Mouse (Mus musculus) limb, embryonic 13.5 days (tissue): ENCODE results near the gene Mrps18c. TPM values are rescaled to one million over a fixed set of nuclear protein-coding genes. Genes with fewer than 3 reads are reported as not detected.

ENCODE experiments used
- ATAC-seq: fragments of 200-750 bp; cut with Nextera tagmentation; 2 replicates; pipeline ENCODE4 v1.8.0; 2017; ENCODE audit warnings: low read depth, moderate number of reproducible peaks, moderate TSS enrichment; ENCODE audit not compliant: low FRiP score
- H3K27ac ChIP-seq: fragments of 300-500 bp; sonication (generic); 2 replicates; pipeline ENCODE4 v1.5.1; 2015; ENCODE audit warnings: inconsistent platforms, mild to moderate bottlenecking, moderate library complexity
- H3K27me3 ChIP-seq: fragments of 300-500 bp; sonication (generic); 2 replicates; pipeline ENCODE4 v1.6.1; 2015; ENCODE audit warnings: mild to moderate bottlenecking, inconsistent platforms
- H3K36me3 ChIP-seq: fragments of 300-500 bp; sonication (generic); 2 replicates; pipeline ENCODE4 v1.6.1; 2015; ENCODE audit warnings: inconsistent platforms, mild to moderate bottlenecking, moderate library complexity
- H3K4me1 ChIP-seq: fragments of 300-500 bp; sonication (generic); 2 replicates; pipeline ENCODE4 v1.6.1; 2015; ENCODE audit warnings: inconsistent platforms
- H3K4me2 ChIP-seq: fragments of 300-500 bp; sonication (generic); replicated peaks from 2 replicates; pipeline ENCODE4 v1.6.1; 2015; ENCODE audit warnings: inconsistent platforms, mild to moderate bottlenecking, moderate library complexity
- H3K4me3 ChIP-seq: fragments of 300-500 bp; sonication (generic); 2 replicates; pipeline ENCODE4 v1.5.1; 2015; ENCODE audit warnings: moderate library complexity, mild to moderate bottlenecking, inconsistent platforms
- H3K9ac ChIP-seq: fragments of 300-500 bp; sonication (generic); 2 replicates; pipeline ENCODE4 v1.6.1; 2015; ENCODE audit warnings: mild to moderate bottlenecking, inconsistent platforms
- H3K9me3 ChIP-seq: fragments of 300-500 bp; sonication (generic); 2 replicates; pipeline ENCODE4 v1.6.1; 2016; ENCODE audit warnings: inconsistent platforms
- WGBS: fragments of 180-500 bp; shearing (Covaris S2); methylation state at CpG from one replicate; pipeline ENCODE4 v1.1.7; 2015; 5-methylcytosine and 5-hydroxymethylcytosine counted together
- polyA plus RNA-seq: library from polyadenylated mRNA; unstranded; fragments of >200 nt; fragmentation: Nextera tagmentation; extraction: Ambion mirVana; gene quantifications from 2 replicates; pipeline ENCODE4 v1.2.1, GENCODE M21; 2015

Mrps18c gene
- polyA plus RNA-seq, 1 experiment from 2014 or later = 178 TPM

DNA sequence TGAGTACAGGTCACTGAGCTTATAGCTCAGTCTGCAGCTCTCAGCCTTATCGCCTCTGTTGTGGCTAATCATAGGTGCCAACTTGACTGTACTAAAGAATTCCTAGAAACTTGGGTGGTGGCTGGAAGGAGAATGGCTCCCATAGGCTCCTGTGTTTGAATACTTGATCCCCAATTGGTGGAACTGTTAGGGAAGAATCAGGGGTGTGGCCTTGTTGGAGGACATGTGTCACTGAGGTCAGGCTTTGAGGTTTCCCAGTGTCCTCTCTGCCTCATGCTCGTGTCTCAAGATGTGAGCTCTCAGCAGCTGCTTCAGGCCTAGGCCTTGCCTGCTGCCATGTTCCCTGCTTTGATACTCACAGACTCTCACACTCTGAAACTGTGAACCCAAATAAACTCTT is 35.4 kb downstream of the Mrps18c start:
- no peak overlapping the region for H3K9ac ChIP-seq
- WGBS = 79% methylated on average over 2 of the region's 2 CpGs

DNA sequence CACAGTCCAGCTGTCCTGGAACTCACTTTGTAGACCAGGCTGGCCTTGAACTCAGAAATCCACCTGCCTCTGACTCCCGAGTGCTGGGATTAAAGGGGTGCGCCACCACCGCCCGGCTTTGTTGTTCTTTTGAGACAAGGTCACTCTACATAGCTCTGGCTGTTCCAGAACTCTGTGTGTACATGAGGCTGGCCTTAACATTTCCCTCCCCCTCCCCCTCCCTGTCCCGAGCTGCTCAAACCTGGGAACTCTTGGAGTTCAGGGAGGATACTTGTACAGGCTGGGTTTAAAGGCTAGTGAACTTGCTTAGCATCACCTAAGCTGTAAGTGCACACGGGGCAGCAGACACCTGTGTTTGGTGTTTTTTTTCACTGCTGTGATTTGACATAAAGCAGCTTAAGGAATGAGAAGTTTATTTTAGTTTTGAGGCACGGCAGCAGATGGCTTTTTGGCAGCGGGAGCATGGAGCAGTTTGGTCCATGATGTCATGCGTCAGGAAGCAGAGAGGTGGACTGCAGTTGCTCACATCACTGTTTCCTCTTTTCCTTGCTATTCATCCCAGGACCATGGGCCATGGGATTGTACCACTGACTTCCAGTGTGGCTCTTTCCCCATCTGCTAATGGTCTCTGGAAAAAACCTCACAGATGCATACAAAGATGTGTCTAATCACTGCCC is 37.6 kb downstream of the Mrps18c start:
- Histone ChIP-seq H3K36me3 (no peaks in the 10 kb centered on the region), H3K9me3 (no peaks in the 10 kb centered on the region), H3K27me3 (no peaks in the 10 kb centered on the region), H3K4me2 (no peak overlapping the region), H3K9ac (no peak overlapping the region), H3K27ac (peak overlapping the region; percentile 1; the same call in 1 of the 2 replicates), H3K4me1 (no peaks in the 10 kb centered on the region), H3K4me3 (no peak overlapping the region)
- WGBS = 58% methylated on average over 9 of the region's 9 CpGs
- ATAC-seq = peak; percentile 44; the same call in 1 of the 2 replicates

More for the DNA sequence above, 35.4 kb downstream of the Mrps18c start:
- Histone ChIP-seq H3K27ac (no peak overlapping the region), H3K9me3 (no peaks in the 10 kb centered on the region), H3K36me3 (no peaks in the 10 kb centered on the region), H3K4me3 (no peak overlapping the region), H3K4me1 (peaks cover 5% of the 10 kb centered on the region; the same call in 1 of the 2 replicates), H3K4me2 (no peak overlapping the region), H3K27me3 (no peaks in the 10 kb centered on the region)
- ATAC-seq = no peak

DNA sequence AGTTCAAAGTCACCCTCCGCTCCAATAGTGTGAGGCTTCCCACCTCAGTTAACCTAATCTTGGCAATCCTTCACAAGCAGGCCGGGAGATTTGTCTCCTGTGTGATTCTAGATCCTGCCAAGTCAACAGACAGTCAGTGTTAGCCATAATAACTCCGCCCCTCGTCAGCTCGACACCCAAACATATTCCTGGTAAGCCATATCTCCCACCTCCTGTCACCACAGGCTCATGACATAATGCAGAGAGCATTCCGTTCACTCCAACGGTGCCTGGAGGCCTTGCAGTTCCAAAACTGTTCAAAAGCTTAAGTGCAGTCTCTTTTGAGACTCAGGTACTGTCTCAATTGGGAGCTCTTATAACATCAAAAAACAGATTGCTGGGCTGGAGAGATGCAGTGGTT is 39.5 kb downstream of the Mrps18c start:
- H3K4me2 ChIP-seq = no peak overlapping the region
- H3K9ac ChIP-seq = no peak overlapping the region
- H3K4me1 ChIP-seq = no peaks in the 10 kb centered on the region
- H3K27me3 ChIP-seq = no peaks in the 10 kb centered on the region
- ATAC-seq = no peak
- peaks cover 11% of the 10 kb centered on the region; the same call in 1 of the 2 replicates for H3K9me3 ChIP-seq
- H3K36me3 ChIP-seq = no peaks in the 10 kb centered on the region
- H3K4me3 ChIP-seq = no peak overlapping the region
- 79% methylated on average over 7 of the region's 7 CpGs for WGBS
- H3K27ac ChIP-seq = no peak overlapping the region

DNA sequence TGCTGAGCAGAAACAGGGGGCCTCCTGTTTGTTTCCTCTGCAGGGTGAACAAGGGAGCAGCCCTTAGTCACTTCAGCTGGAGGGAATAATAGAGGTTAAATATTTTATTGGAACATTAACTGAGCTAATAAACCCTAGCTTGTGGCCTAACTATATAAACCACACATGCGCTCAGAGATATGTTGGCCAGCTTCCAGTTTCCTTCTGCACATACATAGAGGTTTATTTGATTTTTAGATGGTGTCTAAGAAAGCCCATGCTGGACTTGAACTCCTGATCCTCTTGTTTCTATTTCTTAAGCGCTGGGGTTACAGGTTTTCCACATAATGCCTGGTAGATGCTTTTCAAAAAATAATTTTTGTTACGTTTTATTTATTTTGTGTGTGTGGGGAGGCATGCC is 46.1 kb downstream of the Mrps18c start:
- Histone ChIP-seq H3K4me1 (peaks cover 24% of the 10 kb centered on the region), H3K36me3 (no peaks in the 10 kb centered on the region), H3K4me2 (peak overlapping the region; percentile 97), H3K4me3 (peak overlapping the region; percentile 66; the same call in 1 of the 2 replicates), H3K9me3 (peaks cover 11% of the 10 kb centered on the region; the same call in 1 of the 2 replicates), H3K9ac (0 out of 2 replicates have a peak overlapping the region, but pooled peaks have one; percentile 13), H3K27me3 (peaks cover 52% of the 10 kb centered on the region), H3K27ac (no peak overlapping the region)
- WGBS = 41% methylated on average over 3 of the region's 3 CpGs
- ATAC-seq = peak; percentile 35; the same call in 1 of the 2 replicates

DNA sequence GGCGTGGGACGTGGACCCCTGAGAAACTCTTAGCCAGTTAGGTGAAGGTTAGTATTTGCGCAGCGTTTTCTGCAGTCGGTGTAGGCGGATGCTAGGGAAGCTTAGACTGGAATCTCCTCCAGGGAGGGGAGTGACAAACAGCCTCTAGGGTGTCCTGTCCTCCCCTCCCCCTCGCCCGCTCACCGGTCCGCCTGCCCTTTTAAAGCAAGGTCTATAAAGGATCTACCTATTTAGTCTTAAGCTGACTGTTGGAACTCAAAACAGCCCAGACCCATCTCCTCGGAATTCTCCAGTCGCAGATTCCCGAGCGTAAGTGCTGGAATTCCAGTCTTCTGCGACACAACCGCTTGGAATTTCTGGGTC is 47.0 kb downstream of the Mrps18c start, which contains the start of gene Gpat3:
TSS of gene Gpat3 (plus strand) at position 229 of the 363 bp plus-strand sequence.
- Histone ChIP-seq H3K9me3 (peaks cover 11% of the 10 kb centered on the region; the same call in 1 of the 2 replicates), H3K27ac (peak within 1 kb of the TSS; percentile 10; the same call in 1 of the 2 replicates), H3K4me2 (peak within 1 kb of the TSS; percentile 97), H3K9ac (peak within 1 kb of the TSS; percentile 70), H3K36me3 (no peaks in the 10 kb centered on the region), H3K4me1 (peaks cover 24% of the 10 kb centered on the region), H3K27me3 (peaks cover 54% of the 10 kb centered on the region), H3K4me3 (peak within 1 kb of the TSS; percentile 66)
- WGBS = 0% methylated on average over 16 of the region's 16 CpGs
- ATAC-seq = no peak

DNA sequence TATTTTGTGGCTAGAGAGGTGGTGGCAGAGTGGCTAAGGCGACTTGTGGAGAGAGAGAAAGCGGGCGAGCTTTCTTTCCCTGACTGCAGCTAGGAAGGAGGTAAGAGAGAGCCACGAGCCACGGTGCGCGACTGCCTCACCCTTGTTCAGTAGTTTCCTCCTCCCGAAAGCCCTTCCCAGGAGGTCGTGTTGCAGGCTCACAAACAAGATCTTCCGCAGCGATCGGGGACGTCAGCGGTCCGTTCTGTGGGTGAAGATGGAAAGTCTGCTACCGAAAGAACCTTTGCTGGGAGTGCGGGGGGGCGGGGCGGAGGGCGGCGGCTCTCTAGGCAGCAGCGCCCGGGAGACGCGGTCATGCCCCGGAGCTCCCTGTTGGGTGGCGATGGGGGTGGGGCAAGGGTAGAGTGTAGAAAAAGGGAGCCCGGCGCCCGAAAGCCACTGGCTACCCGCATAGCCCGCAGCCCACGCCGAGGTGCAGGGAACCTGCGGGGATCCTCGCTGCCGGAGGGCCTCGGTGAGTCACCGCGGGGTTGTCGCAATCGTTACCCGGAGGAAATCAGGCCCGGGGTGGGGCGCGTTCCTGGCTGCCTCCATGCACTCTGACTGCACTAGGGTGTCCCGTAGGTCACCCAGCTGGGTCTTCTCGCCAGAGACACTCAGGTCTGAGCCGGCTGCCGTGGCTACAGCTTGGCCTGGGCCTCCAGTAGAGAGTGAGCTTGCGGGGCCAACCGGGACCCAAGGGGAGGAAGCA is 47.6 kb downstream of the Mrps18c start:
- Histone ChIP-seq H3K36me3 (no peaks in the 10 kb centered on the region), H3K4me1 (peaks cover 24% of the 10 kb centered on the region), H3K27me3 (peaks cover 54% of the 10 kb centered on the region), H3K9me3 (peaks cover 11% of the 10 kb centered on the region; the same call in 1 of the 2 replicates), H3K4me3 (peak overlapping the region; percentile 66), H3K9ac (peak overlapping the region; percentile 70), H3K27ac (peak overlapping the region; percentile 10; the same call in 1 of the 2 replicates), H3K4me2 (peak overlapping the region; percentile 97)
- under 1% methylated on average over 52 of the region's 52 CpGs for WGBS
- ATAC-seq = peak; percentile 58; the same call in 1 of the 2 replicates

DNA sequence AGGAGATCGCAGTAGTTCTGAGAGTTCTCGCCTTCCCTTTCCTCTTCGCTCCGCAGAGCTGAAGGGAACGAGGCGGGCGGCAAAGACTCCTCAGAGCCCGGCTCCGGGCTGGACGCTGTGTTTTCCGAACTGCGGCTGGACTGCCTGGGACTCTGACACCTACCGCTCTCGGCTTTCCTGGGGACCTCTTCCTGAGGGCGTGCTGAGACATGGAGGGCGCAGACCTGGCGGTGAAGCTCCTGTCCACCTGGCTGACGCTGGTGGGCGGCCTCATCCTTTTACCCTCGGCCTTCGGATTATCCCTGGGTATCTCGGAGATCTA is 48.1 kb downstream of the Mrps18c start:
- Histone ChIP-seq H3K4me1 (peaks cover 24% of the 10 kb centered on the region), H3K27me3 (peaks cover 54% of the 10 kb centered on the region), H3K36me3 (no peaks in the 10 kb centered on the region), H3K27ac (no peak overlapping the region), H3K9me3 (peaks cover 11% of the 10 kb centered on the region; the same call in 1 of the 2 replicates), H3K4me2 (peak overlapping the region; percentile 97), H3K9ac (peak overlapping the region; percentile 70), H3K4me3 (peak overlapping the region; percentile 66)
- ATAC-seq = peak; percentile 49; the same call in 1 of the 2 replicates
- WGBS = under 1% methylated on average over 22 of the region's 22 CpGs

DNA sequence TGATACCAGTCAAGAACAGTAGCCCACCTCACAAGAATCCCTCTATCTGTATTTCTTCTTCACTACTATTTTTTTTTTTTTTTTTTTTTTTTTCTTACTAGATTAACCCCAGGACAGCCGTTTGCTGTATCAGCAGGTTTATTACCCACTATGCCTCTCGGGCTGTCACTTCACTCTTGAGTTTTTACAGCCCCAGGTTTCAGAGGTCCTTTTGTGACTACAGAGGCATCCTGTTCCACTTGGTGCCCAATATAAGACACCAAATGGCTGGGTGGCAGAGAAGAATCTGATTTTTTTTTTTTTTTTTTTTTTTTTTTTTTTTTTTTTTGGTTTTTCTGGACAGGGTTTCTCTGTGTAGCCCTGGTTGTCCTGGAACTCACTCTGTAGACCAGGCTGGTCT is 48.7 kb downstream of the Mrps18c start:
- ATAC-seq = no peak
- no peak overlapping the region for H3K27ac ChIP-seq
- peak overlapping the region; percentile 66 for H3K4me3 ChIP-seq
- peaks cover 54% of the 10 kb centered on the region for H3K27me3 ChIP-seq
- peak overlapping the region; percentile 70; the same call in 1 of the 2 replicates for H3K9ac ChIP-seq
- H3K36me3 ChIP-seq = no peaks in the 10 kb centered on the region
- peaks cover 6% of the 10 kb centered on the region; the same call in 1 of the 2 replicates for H3K9me3 ChIP-seq
- H3K4me1 ChIP-seq = peaks cover 24% of the 10 kb centered on the region
- H3K4me2 ChIP-seq = peak overlapping the region; percentile 97
- 0% methylated on average over 2 of the region's 2 CpGs for WGBS

DNA sequence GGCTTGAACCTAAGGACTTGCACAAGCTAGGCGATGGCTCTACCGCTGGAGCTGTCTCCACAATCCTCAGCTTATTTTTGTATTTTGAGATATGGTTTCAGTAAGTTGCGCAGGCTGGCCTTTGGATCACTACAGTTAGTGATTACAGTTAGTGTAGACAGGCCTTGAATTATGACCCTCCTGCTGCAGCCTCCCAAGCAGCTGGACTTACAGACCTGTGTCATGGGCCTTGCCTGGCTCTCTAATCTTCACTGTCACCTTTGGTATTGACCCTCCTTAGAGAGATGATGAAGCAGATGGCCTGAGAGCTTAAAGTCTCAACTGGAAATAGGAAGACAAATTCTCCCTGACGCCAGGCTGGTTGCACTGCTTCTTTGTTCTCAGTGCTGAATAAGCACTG is 55.5 kb downstream of the Mrps18c start:
- 83% methylated on average over 4 of the region's 4 CpGs for WGBS
- H3K4me2 ChIP-seq = no peak overlapping the region
- H3K27me3 ChIP-seq = peaks cover 6% of the 10 kb centered on the region
- no peak for ATAC-seq
- no peaks in the 10 kb centered on the region for H3K36me3 ChIP-seq
- no peaks in the 10 kb centered on the region for H3K9me3 ChIP-seq
- no peak overlapping the region for H3K9ac ChIP-seq
- H3K4me3 ChIP-seq = no peak overlapping the region
- no peak overlapping the region for H3K27ac ChIP-seq
- H3K4me1 ChIP-seq = no peaks in the 10 kb centered on the region

Other genes starting within 250 kb of the Mrps18c start
- 4.5 and 6.0 TPM in 2 replicates for gene Plac8, start 226.4 kb upstream of the Mrps18c start, polyA plus RNA-seq
- gene Coq2, start 123.5 kb upstream of the Mrps18c start, polyA plus RNA-seq = 46.4 and 50.8 TPM in 2 replicates
- 3.2 and 4.0 TPM in 2 replicates for gene Hpse, start 78.9 kb upstream of the Mrps18c start, polyA plus RNA-seq
- gene Helq, start within 50 bp of the Mrps18c start, polyA plus RNA-seq = 19.6 and 21.2 TPM in 2 replicates
- gene Abraxas1, start 22.3 kb downstream of the Mrps18c start, polyA plus RNA-seq = 35.1 and 36.9 TPM in 2 replicates
- 2.4 and 3.2 TPM in 2 replicates for gene Gpat3, start 47.1 kb downstream of the Mrps18c start, polyA plus RNA-seq